Mouse (Mus musculus): Measurements from ENCODE around the gene Slit3. TPM values are rescaled to one million over a fixed set of nuclear protein-coding genes. Genes with fewer than 3 reads are reported as not detected.

Slit3 gene
- total RNA-seq, 2 experiments from 2014 or later, result 56.7 to 60.0 TPM

- intact Hi-C loops (cut with DNase I), result no loop called here
- no peak for TF ChIP-seq CTCF (IDR thresholded peaks at IDR 0.05)
Observed at GRCm38 (mm10) chr11:35348099-35348498, 227.1 kb downstream of the Slit3 start.

DNA sequence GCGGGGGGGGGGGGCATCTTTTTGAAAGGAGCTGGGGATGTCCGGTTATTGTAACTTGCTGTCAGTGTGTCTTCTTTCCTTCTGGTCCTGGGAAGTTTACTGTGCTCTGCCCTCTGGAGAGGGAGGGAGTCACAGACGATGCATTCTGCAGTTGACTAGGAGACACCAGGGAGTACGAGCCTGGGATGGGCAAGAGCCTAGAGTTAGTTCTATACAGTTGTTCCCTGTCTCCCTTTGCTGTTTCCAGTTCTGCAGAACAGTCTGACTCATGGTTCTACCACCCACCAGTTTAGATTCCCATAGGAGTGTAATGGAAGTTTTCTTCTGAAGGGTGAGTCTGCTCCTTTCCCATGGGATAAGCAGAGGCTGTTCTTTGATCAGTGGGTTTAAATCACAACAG, 229.9 kb downstream of the Slit3 start:
- Histone ChIP-seq H3K27ac (no peak overlapping the region), H3K4me3 (no peak overlapping the region)
- intact Hi-C loops (cut with DNase I), result no loop called here
- no peak for TF ChIP-seq CTCF (IDR thresholded peaks at IDR 0.05)
- peak in 1 of 2 experiments; percentile 12 for DNase-seq (ENCODE audit: extremely low spot score in 1 of 2, low spot score in 2 of 2)

More at GRCm38 (mm10) chr11:35348099-35348498, 227.1 kb downstream of the Slit3 start:
- no peak overlapping the region for H3K27ac ChIP-seq
- H3K4me3 ChIP-seq, result no peak overlapping the region
- DNase-seq (ENCODE audit: extremely low spot score in 1 of 2, low spot score in 2 of 2), result no peak

GRCm38 (mm10) chr11:35351376-35351775, 230.4 kb downstream of the Slit3 start:
- Histone ChIP-seq H3K4me3 (no peak overlapping the region), H3K27ac (no peak overlapping the region)
- DNase-seq (ENCODE audit: extremely low spot score in 1 of 2, low spot score in 2 of 2), result no peak
- intact Hi-C loops (cut with DNase I), result no loop called here
- TF ChIP-seq CTCF (IDR thresholded peaks at IDR 0.05), result no peak

DNA sequence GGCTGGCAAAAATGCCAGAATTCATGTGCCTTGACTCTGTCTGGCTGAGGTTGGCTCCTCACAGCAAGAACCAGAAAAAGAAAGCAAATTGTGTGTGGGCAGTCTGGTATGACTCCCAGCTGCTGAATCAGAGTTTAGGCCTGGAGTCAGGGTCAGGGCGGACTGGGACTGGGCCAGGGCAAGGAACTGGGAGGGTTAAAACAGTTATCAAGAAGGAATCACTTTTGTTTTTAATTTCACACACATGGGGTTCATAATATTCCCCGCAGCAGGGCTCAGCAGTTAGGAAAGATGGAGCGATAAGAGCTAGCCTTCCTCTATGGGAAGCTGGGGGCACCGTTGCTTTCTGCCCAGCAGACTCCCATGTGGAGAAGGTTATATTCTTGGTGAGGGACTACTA, 234.8 kb downstream of the Slit3 start:
- intact Hi-C loops (cut with DNase I), result no loop called here

DNA sequence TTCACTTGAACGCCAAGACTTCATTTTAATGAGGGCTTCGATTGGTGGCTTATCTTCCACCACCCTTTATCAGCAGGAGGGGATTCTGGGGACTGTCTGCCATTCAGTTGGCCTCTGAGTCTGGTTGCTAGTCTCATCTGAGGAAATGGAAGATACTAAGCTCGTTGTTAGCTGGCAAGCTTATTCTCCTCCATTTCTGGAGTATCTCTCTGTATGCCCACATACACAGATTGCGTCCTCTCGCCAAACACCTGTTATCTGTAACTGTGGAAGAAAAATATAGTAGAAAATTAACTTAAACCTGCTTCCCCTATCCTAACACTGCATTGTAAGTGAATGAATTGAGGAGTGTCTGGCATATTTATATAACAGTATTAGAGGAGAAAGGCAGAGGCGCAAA, 240.0 kb downstream of the Slit3 start:
- no peak for TF ChIP-seq CTCF (IDR thresholded peaks at IDR 0.05)
- Histone ChIP-seq H3K27ac (no peak overlapping the region), H3K4me3 (no peak overlapping the region)
- peak in 1 of 2 experiments; percentile 21 for DNase-seq (ENCODE audit: extremely low spot score in 1 of 2, low spot score in 2 of 2)
- intact Hi-C loops (cut with DNase I), result loop anchor here (5.0 kb wide), 1 partner anchor 239 kb away; the partner anchor contains the start of gene Slit3

More for the DNA sequence above, 234.8 kb downstream of the Slit3 start:
- Histone ChIP-seq H3K27ac (no peak overlapping the region), H3K4me3 (no peak overlapping the region)
- DNase-seq (ENCODE audit: extremely low spot score in 1 of 2, low spot score in 2 of 2), result no peak
- TF ChIP-seq CTCF (IDR thresholded peaks at IDR 0.05), result no peak

- Histone ChIP-seq H3K27ac (no peak overlapping the region), H3K4me3 (no peak overlapping the region)
- DNase-seq (ENCODE audit: extremely low spot score in 1 of 2, low spot score in 2 of 2), result no peak
- TF ChIP-seq CTCF (IDR thresholded peaks at IDR 0.05), result no peak
- intact Hi-C loops (cut with DNase I), result loop anchor here (5.0 kb wide), 1 partner anchor 241 kb away; the partner anchor contains the start of gene Slit3
Observed at GRCm38 (mm10) chr11:35362975-35363374, 242.0 kb downstream of the Slit3 start.

- Histone ChIP-seq H3K4me3 (no peak overlapping the region), H3K27ac (no peak overlapping the region)
- intact Hi-C loops (cut with DNase I), result loop anchor here (5.0 kb wide), 1 partner anchor 242 kb away; the partner anchor contains the start of gene Slit3
- DNase-seq (ENCODE audit: extremely low spot score in 1 of 2, low spot score in 2 of 2), result no peak
- TF ChIP-seq CTCF (IDR thresholded peaks at IDR 0.05), result no peak
Observed at GRCm38 (mm10) chr11:35364469-35364868, 243.4 kb downstream of the Slit3 start.

DNA sequence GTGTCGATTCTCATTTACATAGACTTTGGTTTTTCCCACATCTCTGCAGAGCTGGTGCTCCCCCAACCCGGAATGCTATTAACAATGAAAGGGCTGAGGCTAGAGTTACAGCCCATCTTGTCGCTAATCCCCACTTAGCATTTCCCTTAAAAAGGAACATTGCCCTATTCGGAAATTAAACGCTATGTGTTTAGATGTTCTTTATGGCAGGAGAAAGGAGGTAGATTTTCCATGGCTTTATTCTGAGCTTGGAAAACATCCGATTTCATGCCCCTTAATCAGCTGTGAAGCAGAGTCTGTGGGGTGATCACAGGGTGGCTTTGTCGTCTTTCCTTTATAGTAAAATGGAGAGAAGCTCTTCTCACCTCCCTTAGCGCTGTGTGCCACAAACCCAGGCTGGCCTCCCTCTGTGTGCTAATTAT, 244.5 kb downstream of the Slit3 start:
- no peak for TF ChIP-seq CTCF (IDR thresholded peaks at IDR 0.05)
- no peak for DNase-seq (ENCODE audit: extremely low spot score in 1 of 2, low spot score in 2 of 2)
- Histone ChIP-seq H3K4me3 (no peak overlapping the region), H3K27ac (no peak overlapping the region)
- intact Hi-C loops (cut with DNase I), result no loop called here

GRCm38 (mm10) chr11:35366611-35367010, 245.6 kb downstream of the Slit3 start:
- no peak overlapping the region for H3K27ac ChIP-seq
- TF ChIP-seq CTCF (IDR thresholded peaks at IDR 0.05), result no peak
- intact Hi-C loops (cut with DNase I), result no loop called here
- no peak overlapping the region for H3K4me3 ChIP-seq
- DNase-seq (ENCODE audit: extremely low spot score in 1 of 2, low spot score in 2 of 2), result no peak

DNA sequence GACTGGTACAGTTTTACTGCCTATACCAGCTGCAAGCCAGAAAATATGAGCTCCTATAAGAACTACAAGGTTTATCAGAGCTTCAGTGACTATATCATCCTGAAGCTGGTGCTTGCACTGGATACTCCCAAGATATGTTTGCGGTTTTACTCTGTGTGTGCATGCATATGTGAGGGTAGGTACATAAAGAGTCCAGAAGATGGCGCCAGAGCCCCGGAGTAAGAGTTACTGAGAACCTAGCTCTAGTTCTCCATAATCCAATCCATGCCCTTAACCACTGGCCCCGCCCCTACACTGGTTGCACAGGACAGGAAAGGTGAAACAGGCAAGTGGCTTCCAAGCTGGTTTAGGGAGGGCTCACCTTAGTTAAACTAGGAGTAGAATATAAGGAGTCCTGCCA, 246.2 kb downstream of the Slit3 start:
- intact Hi-C loops (cut with DNase I), result no loop called here
- no peak; the same call in 1 of the 2 replicates for TF ChIP-seq CTCF (IDR thresholded peaks at IDR 0.05)
- Histone ChIP-seq H3K27ac (no peak overlapping the region), H3K4me3 (no peak overlapping the region)
- DNase-seq (ENCODE audit: extremely low spot score in 1 of 2, low spot score in 2 of 2), result no peak

DNA sequence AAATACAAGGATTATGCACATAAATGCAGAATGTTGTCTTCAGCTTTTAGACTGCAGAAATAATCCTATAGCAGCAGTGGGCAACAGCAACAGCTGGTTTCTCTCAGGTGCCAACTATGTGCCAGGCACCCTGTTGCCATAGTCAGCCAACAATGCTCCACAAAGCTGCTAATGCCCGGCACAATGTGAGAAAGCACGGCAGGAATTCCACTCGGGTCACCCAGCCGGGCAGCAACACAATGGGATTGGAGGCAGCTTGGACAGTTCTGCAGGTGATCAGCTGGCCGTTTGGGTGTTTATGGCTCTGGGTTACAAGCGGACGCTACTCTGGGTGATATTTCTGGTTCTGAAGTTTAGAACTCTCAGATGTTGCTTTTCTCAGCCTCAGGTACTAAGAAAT, 248.9 kb downstream of the Slit3 start:
- no peak for TF ChIP-seq CTCF (IDR thresholded peaks at IDR 0.05)
- Histone ChIP-seq H3K27ac (no peak overlapping the region), H3K4me3 (no peak overlapping the region)
- DNase-seq (ENCODE audit: extremely low spot score in 1 of 2, low spot score in 2 of 2), result no peak
- intact Hi-C loops (cut with DNase I), result no loop called here

GRCm38 (mm10) chr11:35370705-35371104, 249.7 kb downstream of the Slit3 start:
- H3K27ac ChIP-seq, result no peak overlapping the region
- intact Hi-C loops (cut with DNase I), result no loop called here
- TF ChIP-seq CTCF (IDR thresholded peaks at IDR 0.05), result no peak

DNA sequence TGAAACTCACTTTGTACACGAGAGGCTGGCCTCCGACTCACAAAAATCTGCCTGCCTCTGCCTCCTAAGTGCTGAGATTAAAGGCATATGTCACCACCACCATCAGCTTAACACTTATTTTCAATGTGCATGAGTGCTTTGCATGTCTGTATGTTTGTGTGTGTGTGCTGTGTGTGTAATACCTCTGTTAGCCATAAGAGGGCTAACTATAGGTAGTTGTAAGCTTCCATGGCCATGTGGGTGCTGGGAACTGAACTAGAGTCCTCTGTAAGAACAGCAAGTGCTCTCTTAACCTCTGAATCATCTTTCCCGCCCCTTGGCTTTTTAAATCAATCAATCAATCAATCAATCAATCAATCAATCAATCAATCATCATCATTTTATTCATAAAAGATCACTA, 251.4 kb downstream of the Slit3 start:
- intact Hi-C loops (cut with DNase I), result no loop called here
- H3K4me3 ChIP-seq, result no peak overlapping the region
- H3K27ac ChIP-seq, result no peak overlapping the region
- peak; percentile 8 for TF ChIP-seq CTCF (IDR thresholded peaks at IDR 0.05)
- DNase-seq (ENCODE audit: extremely low spot score in 1 of 2, low spot score in 2 of 2), result no peak

More at GRCm38 (mm10) chr11:35370705-35371104, 249.7 kb downstream of the Slit3 start:
- no peak for DNase-seq (ENCODE audit: extremely low spot score in 1 of 2, low spot score in 2 of 2)
- H3K4me3 ChIP-seq, result no peak overlapping the region
